Mouse (Mus musculus): ENCODE results near the gene Saal1. TPM values are rescaled to one million over a fixed set of nuclear protein-coding genes. Genes with fewer than 3 reads are reported as not detected.
A peak's percentile ranks its signal among the peaks of the same experiment; 100 is the strongest.

Saal1 gene
- polyA plus RNA-seq, 1 experiment, result 5.8 TPM

GRCm38 (mm10) chr7:46723354-46723753 lies 12.9 kb upstream of the Saal1 start:
- TF ChIP-seq POLR2A (IDR thresholded peaks at IDR 0.05; ENCODE audit: low read depth, low read length) (no peak), CTCF (IDR thresholded peaks at IDR 0.05; ENCODE audit: extremely low read depth, insufficient read depth, insufficient read length, insufficient replicate concordance) (no peak)
- Histone ChIP-seq H3K4me1 (ENCODE audit: control insufficient read depth, insufficient read depth, insufficient read length) (peaks cover 5% of the 10 kb centered on the region; the same call in 1 of the 2 replicates), H3K4me3 (ENCODE audit: extremely low read depth, insufficient read depth, insufficient read length) (no peak overlapping the region), H3K27me3 (ENCODE audit: control insufficient read depth, insufficient read depth, low read length) (no peaks in the 10 kb centered on the region; the same call in 1 of the 2 replicates), H3K36me3 (ENCODE audit: control insufficient read depth, insufficient read depth, low read length) (no peaks in the 10 kb centered on the region), H3K27ac (ENCODE audit: insufficient read depth, low read length) (no peak overlapping the region)
- no peak for DNase-seq (ENCODE audit: low read depth in 1 of 2, low spot score in 2 of 2)
- 93% methylated on average over 6 of the region's 6 CpGs for WGBS

GRCm38 (mm10) chr7:46720460-46720859 lies 10.0 kb upstream of the Saal1 start:
- 71% methylated on average over 9 of the region's 9 CpGs for WGBS
- Histone ChIP-seq H3K27ac (ENCODE audit: insufficient read depth, low read length) (no peak overlapping the region), H3K4me3 (ENCODE audit: extremely low read depth, insufficient read depth, insufficient read length) (no peak overlapping the region), H3K36me3 (ENCODE audit: control insufficient read depth, insufficient read depth, low read length) (no peaks in the 10 kb centered on the region), H3K27me3 (ENCODE audit: control insufficient read depth, insufficient read depth, low read length) (no peaks in the 10 kb centered on the region; the same call in 1 of the 2 replicates), H3K4me1 (ENCODE audit: control insufficient read depth, insufficient read depth, insufficient read length) (peaks cover 5% of the 10 kb centered on the region; the same call in 1 of the 2 replicates)
- DNase-seq (ENCODE audit: low read depth in 1 of 2, low spot score in 2 of 2), result no peak
- TF ChIP-seq CTCF (IDR thresholded peaks at IDR 0.05; ENCODE audit: extremely low read depth, insufficient read depth, insufficient read length, insufficient replicate concordance) (no peak), POLR2A (IDR thresholded peaks at IDR 0.05; ENCODE audit: low read depth, low read length) (no peak)

GRCm38 (mm10) chr7:46719526-46719925 lies 9.0 kb upstream of the Saal1 start:
- Histone ChIP-seq H3K36me3 (ENCODE audit: control insufficient read depth, insufficient read depth, low read length) (no peaks in the 10 kb centered on the region), H3K4me1 (ENCODE audit: control insufficient read depth, insufficient read depth, insufficient read length) (peaks cover 5% of the 10 kb centered on the region; the same call in 1 of the 2 replicates), H3K27ac (ENCODE audit: insufficient read depth, low read length) (no peak overlapping the region), H3K27me3 (ENCODE audit: control insufficient read depth, insufficient read depth, low read length) (no peaks in the 10 kb centered on the region; the same call in 1 of the 2 replicates), H3K4me3 (ENCODE audit: extremely low read depth, insufficient read depth, insufficient read length) (no peak overlapping the region)
- TF ChIP-seq POLR2A (IDR thresholded peaks at IDR 0.05; ENCODE audit: low read depth, low read length), result no peak
- no peak for TF ChIP-seq CTCF (IDR thresholded peaks at IDR 0.05; ENCODE audit: extremely low read depth, insufficient read depth, insufficient read length, insufficient replicate concordance)
- 76% methylated on average over 7 of the region's 7 CpGs for WGBS
- DNase-seq (ENCODE audit: low read depth in 1 of 2, low spot score in 2 of 2), result no peak

GRCm38 (mm10) chr7:46718591-46719270 lies 8.3 kb upstream of the Saal1 start:
- WGBS, result 79% methylated on average over 7 of the region's 7 CpGs
- no peak for DNase-seq (ENCODE audit: low read depth in 1 of 2, low spot score in 2 of 2)

GRCm38 (mm10) chr7:46716897-46717296 lies 6.4 kb upstream of the Saal1 start:
- no peak for TF ChIP-seq CTCF (IDR thresholded peaks at IDR 0.05; ENCODE audit: extremely low read depth, insufficient read depth, insufficient read length, insufficient replicate concordance)
- TF ChIP-seq POLR2A (IDR thresholded peaks at IDR 0.05; ENCODE audit: low read depth, low read length), result no peak
- Histone ChIP-seq H3K27me3 (ENCODE audit: control insufficient read depth, insufficient read depth, low read length) (no peaks in the 10 kb centered on the region), H3K27ac (ENCODE audit: insufficient read depth, low read length) (no peak overlapping the region), H3K4me3 (ENCODE audit: extremely low read depth, insufficient read depth, insufficient read length) (no peak overlapping the region), H3K4me1 (ENCODE audit: control insufficient read depth, insufficient read depth, insufficient read length) (peaks cover 6% of the 10 kb centered on the region; the same call in 1 of the 2 replicates), H3K36me3 (ENCODE audit: control insufficient read depth, insufficient read depth, low read length) (no peaks in the 10 kb centered on the region)
- no peak for DNase-seq (ENCODE audit: low read depth in 1 of 2, low spot score in 2 of 2)
- WGBS, result 15% methylated on average over 5 of the region's 5 CpGs

More at GRCm38 (mm10) chr7:46718591-46719270, 8.3 kb upstream of the Saal1 start:
- TF ChIP-seq CTCF (IDR thresholded peaks at IDR 0.05; ENCODE audit: extremely low read depth, insufficient read depth, insufficient read length, insufficient replicate concordance) (no peak), POLR2A (IDR thresholded peaks at IDR 0.05; ENCODE audit: low read depth, low read length) (no peak)
- Histone ChIP-seq H3K27me3 (ENCODE audit: control insufficient read depth, insufficient read depth, low read length) (no peaks in the 10 kb centered on the region; the same call in 1 of the 2 replicates), H3K36me3 (ENCODE audit: control insufficient read depth, insufficient read depth, low read length) (no peaks in the 10 kb centered on the region), H3K4me1 (ENCODE audit: control insufficient read depth, insufficient read depth, insufficient read length) (no peaks in the 10 kb centered on the region), H3K27ac (ENCODE audit: insufficient read depth, low read length) (no peak overlapping the region), H3K4me3 (ENCODE audit: extremely low read depth, insufficient read depth, insufficient read length) (no peak overlapping the region)

- Histone ChIP-seq H3K4me3 (ENCODE audit: extremely low read depth, insufficient read depth, insufficient read length) (no peak within 1 kb of the TSS), H3K27me3 (ENCODE audit: control insufficient read depth, insufficient read depth, low read length) (no peaks in the 10 kb centered on the region), H3K4me1 (ENCODE audit: control insufficient read depth, insufficient read depth, insufficient read length) (peaks cover 6% of the 10 kb centered on the region; the same call in 1 of the 2 replicates), H3K27ac (ENCODE audit: insufficient read depth, low read length) (no peak within 1 kb of the TSS), H3K36me3 (ENCODE audit: control insufficient read depth, insufficient read depth, low read length) (no peaks in the 10 kb centered on the region)
- TF ChIP-seq POLR2A (IDR thresholded peaks at IDR 0.05; ENCODE audit: low read depth, low read length), result no peak
- WGBS, result 87% methylated on average over 5 of the region's 5 CpGs
- no peak for DNase-seq (ENCODE audit: low read depth in 1 of 2, low spot score in 2 of 2)
These were observed 5.1 kb upstream of the Saal1 start, which contains the start of gene Saa3 for GRCm38 (mm10) chr7:46715600-46715999. TSS of gene Saa3 (minus strand) at chr7:46715700.

GRCm38 (mm10) chr7:46714518-46714917 lies 4.0 kb upstream of the Saal1 start:
- peaks cover 8% of the 10 kb centered on the region; the same call in 1 of the 2 replicates for H3K4me1 ChIP-seq (ENCODE audit: control insufficient read depth, insufficient read depth, insufficient read length)
- H3K36me3 ChIP-seq (ENCODE audit: control insufficient read depth, insufficient read depth, low read length), result no peaks in the 10 kb centered on the region
- no peak overlapping the region for H3K4me3 ChIP-seq (ENCODE audit: extremely low read depth, insufficient read depth, insufficient read length)
- no peak overlapping the region for H3K27ac ChIP-seq (ENCODE audit: insufficient read depth, low read length)
- TF ChIP-seq POLR2A (IDR thresholded peaks at IDR 0.05; ENCODE audit: low read depth, low read length) (no peak), CTCF (IDR thresholded peaks at IDR 0.05; ENCODE audit: extremely low read depth, insufficient read depth, insufficient read length, insufficient replicate concordance) (peak; percentile 68; the same call in 1 of the 2 replicates)
- DNase-seq (ENCODE audit: low read depth in 1 of 2, low spot score in 2 of 2), result peak; percentile 50 to 66
- WGBS, result 32% methylated on average over 6 of the region's 6 CpGs
- no peaks in the 10 kb centered on the region for H3K27me3 ChIP-seq (ENCODE audit: control insufficient read depth, insufficient read depth, low read length)
